Mouse (Mus musculus) hindbrain, embryonic 15.5 days (tissue): Measurements from ENCODE around the gene Tek. TPM values are rescaled to one million over a fixed set of nuclear protein-coding genes. Genes with fewer than 3 reads are reported as not detected.
"Not testable (repeated sequence)": the region's sequence is repeated elsewhere in the genome, so short reads cannot be mapped to it uniquely, and the experiment has no call there.

ENCODE experiments used
- ATAC-seq: fragments of 200-750 bp; cut with Nextera tagmentation; 2 replicates; pipeline ENCODE4 v1.8.0; 2017; ENCODE audit warnings: low read depth, moderate number of reproducible peaks, moderate TSS enrichment; ENCODE audit not compliant: low FRiP score
- H3K27ac ChIP-seq: fragments of 300-500 bp; sonication (generic); replicated peaks from 2 replicates; pipeline ENCODE4 v1.5.1; 2015; ENCODE audit warnings: mild to moderate bottlenecking, inconsistent platforms
- H3K27me3 ChIP-seq: fragments of 300-500 bp; sonication (generic); 2 replicates; pipeline ENCODE4 v1.6.1; 2015; ENCODE audit warnings: control low read depth, inconsistent platforms
- H3K36me3 ChIP-seq: fragments of 300-500 bp; sonication (generic); 2 replicates; pipeline ENCODE4 v1.6.1; 2015; ENCODE audit warnings: control low read depth, inconsistent platforms
- H3K4me1 ChIP-seq: fragments of 300-500 bp; sonication (generic); replicated peaks from 2 replicates; pipeline ENCODE4 v1.6.1; 2015; ENCODE audit warnings: control low read depth, inconsistent platforms
- H3K4me2 ChIP-seq: fragments of 300-500 bp; sonication (generic); 2 replicates; pipeline ENCODE4 v1.6.1; 2015; ENCODE audit warnings: moderate library complexity, mild to moderate bottlenecking, inconsistent platforms
- H3K4me3 ChIP-seq: fragments of 300-500 bp; sonication (generic); 2 replicates; pipeline ENCODE4 v1.5.1; 2015; ENCODE audit warnings: mild to moderate bottlenecking, inconsistent platforms
- H3K9ac ChIP-seq: fragments of 300-500 bp; sonication (generic); 2 replicates; pipeline ENCODE4 v1.6.1; 2015; ENCODE audit warnings: inconsistent platforms
- H3K9me3 ChIP-seq: fragments of 300-500 bp; sonication (generic); 2 replicates; pipeline ENCODE4 v1.6.1; 2016; ENCODE audit warnings: control low read depth, inconsistent platforms
- WGBS: fragments of 180-500 bp; shearing (Covaris S2); methylation state at CpG from one replicate; pipeline ENCODE4 v1.1.7; 2015; 5-methylcytosine and 5-hydroxymethylcytosine counted together
- polyA plus RNA-seq: library from polyadenylated mRNA; unstranded; fragments of >200 nt; fragmentation: Nextera tagmentation; extraction: Ambion mirVana; gene quantifications from 2 replicates; pipeline ENCODE4 v1.2.1, GENCODE M21; 2015

Gene Tek
- 9.4 and 9.7 TPM in 2 replicates for polyA plus RNA-seq

DNA sequence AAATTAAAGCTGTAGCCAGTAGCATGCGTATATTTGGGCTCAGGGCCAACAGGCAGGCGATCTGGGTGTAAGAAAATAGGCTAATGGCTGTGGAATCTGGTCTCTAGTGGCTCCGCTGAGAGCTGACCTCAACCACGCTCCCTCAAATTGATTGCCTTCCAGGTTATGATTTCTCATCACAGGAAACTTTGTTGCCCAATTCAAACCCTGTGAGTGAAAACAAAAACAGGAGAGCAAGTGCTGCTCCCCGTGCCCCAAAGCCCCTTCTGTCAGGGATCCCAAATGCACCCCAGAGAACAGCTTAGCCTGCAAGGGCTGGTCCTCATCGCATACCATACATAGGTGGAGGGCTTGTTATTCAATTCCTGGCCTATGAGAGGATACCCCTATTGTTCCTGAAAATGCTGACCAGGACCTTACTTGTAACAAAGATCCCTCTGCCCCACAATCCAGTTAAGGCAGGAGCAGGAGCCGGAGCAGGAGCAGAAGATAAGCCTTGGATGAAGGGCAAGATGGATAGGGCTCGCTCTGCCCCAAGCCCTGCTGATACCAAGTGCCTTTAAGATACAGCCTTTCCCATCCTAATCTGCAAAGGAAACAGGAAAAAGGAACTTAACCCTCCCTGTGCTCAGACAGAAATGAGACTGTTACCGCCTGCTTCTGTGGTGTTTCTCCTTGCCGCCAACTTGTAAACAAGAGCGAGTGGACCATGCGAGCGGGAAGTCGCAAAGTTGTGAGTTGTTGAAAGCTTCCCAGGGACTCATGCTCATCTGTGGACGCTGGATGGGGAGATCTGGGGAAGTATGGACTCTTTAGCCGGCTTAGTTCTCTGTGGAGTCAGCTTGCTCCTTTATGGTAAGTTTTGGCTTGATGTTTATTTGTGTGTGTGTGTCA, at the start of gene Tek:
Gene Tek (plus strand): TSS at position 452 of the 894 bp plus-strand sequence.
- H3K9ac ChIP-seq, result no peak within 1 kb of the TSS
- no peaks in the 10 kb centered on the region for H3K4me1 ChIP-seq
- H3K4me3 ChIP-seq, result peak within 1 kb of the TSS; percentile 10; the same call in 1 of the 2 replicates
- no peak within 1 kb of the TSS for H3K4me2 ChIP-seq
- no peaks in the 10 kb centered on the region for H3K27me3 ChIP-seq
- WGBS, result 71% methylated on average over 16 of the region's 16 CpGs
- H3K9me3 ChIP-seq, result no peaks in the 10 kb centered on the region
- no peak for ATAC-seq
- no peaks in the 10 kb centered on the region for H3K36me3 ChIP-seq
- H3K27ac ChIP-seq, result no peak within 1 kb of the TSS

DNA sequence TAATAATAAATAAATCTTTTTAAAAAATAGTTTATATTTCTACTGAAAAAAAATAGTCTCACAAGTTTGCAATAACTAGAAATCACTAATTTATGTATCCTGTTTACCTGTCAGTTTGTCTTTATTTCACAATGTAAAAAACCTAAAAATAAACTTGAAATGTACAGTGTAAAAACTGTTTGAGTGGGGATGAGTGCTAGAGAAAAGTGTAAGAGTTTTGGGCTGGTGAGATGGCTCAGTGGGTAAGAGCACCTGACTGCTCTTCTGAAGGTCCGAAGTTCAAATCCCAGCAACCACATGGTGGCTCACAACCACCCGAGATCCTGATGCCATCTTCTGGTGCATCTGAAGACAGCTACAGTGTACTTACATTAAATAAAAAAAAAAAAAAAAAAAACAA, 49.3 kb upstream of the Tek start:
- H3K27ac ChIP-seq, H3K4me1 ChIP-seq, ATAC-seq, H3K27me3 ChIP-seq, H3K9me3 ChIP-seq, H3K9ac ChIP-seq, H3K4me3 ChIP-seq, H3K4me2 ChIP-seq: not testable (repeated sequence)
- WGBS, result 91% methylated on average over 2 of the region's 2 CpGs
- H3K36me3 ChIP-seq, result peaks cover 20% of the 10 kb centered on the region; the same call in 1 of the 2 replicates

DNA sequence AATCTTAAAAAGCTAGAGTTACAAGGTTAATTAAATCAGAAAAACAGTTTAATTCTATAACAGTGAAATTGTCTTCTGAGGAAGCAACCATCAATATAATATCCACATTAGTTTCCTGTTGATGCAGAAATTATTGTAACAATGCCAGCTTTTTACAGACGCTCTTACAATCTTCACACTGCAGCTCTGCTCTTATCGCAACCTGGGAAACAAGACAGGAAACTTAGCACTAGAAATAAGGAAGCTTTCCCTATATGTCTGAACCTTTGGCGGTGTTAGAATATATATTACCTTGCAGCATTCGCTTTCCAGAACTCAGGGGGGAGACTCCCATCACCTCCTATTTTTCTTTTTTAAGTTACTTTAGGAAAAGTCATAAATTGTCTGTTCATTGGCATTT, 48.0 kb upstream of the Tek start:
- H3K4me1 ChIP-seq, result no peaks in the 10 kb centered on the region

DNA sequence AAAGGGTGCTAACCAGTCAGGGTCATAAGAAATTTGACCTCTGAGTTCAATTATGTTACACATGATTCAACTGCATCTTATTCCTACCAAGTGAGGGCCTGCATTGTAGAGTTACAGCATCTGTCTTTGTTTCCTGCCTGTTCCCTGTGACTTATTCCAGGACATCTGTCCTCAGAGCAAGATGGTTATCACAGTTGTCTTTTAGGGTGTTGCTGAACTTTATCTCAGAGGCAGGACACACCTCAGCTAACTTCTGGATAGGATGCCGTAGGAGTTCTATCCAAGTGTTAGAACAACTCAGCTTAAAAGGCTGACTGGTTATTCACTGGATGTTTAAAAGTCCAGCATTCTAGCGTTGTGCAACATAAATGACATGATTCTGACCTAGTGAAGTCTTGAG, 46.9 kb upstream of the Tek start:
- Histone ChIP-seq H3K9me3 (no peaks in the 10 kb centered on the region), H3K9ac (no peak overlapping the region), H3K36me3 (peaks cover 14% of the 10 kb centered on the region; the same call in 1 of the 2 replicates), H3K4me2 (no peak overlapping the region), H3K27ac (no peak overlapping the region), H3K4me1 (no peaks in the 10 kb centered on the region), H3K27me3 (no peaks in the 10 kb centered on the region), H3K4me3 (no peak overlapping the region)
- WGBS, result 91% methylated on average over 2 of the region's 2 CpGs
- ATAC-seq, result no peak

More for the DNA sequence above, 48.0 kb upstream of the Tek start:
- no peaks in the 10 kb centered on the region for H3K27me3 ChIP-seq
- no peak for ATAC-seq
- no peak overlapping the region for H3K4me3 ChIP-seq
- no peaks in the 10 kb centered on the region for H3K9me3 ChIP-seq
- H3K36me3 ChIP-seq, result peaks cover 20% of the 10 kb centered on the region; the same call in 1 of the 2 replicates
- 84% methylated on average over 4 of the region's 4 CpGs for WGBS
- H3K9ac ChIP-seq, result no peak overlapping the region
- no peak overlapping the region for H3K4me2 ChIP-seq
- H3K27ac ChIP-seq, result no peak overlapping the region

DNA sequence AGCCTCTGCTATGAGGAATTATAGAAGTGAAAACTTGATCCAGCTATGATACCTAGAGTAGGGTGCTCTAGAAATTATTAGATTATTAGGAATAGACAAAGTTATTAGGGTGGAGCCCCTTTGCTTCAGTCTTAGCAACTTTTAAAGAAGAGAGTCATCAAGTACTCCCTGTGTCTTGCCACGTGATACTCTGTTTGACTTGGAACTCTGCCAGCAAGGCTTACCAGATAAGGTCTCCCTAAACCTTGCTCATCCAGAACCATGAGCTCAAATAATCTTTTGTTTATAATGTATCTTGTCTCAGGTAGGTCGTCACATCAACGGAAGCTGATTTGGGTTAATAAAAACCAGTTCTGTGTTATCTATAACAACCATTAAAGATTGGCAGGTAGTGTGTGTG, 42.7 kb upstream of the Tek start:
- Histone ChIP-seq H3K27me3 (no peaks in the 10 kb centered on the region), H3K9me3 (no peaks in the 10 kb centered on the region), H3K4me2 (no peak overlapping the region), H3K4me1 (no peaks in the 10 kb centered on the region), H3K4me3 (no peak overlapping the region), H3K36me3 (no peaks in the 10 kb centered on the region), H3K9ac (no peak overlapping the region), H3K27ac (no peak overlapping the region)
- ATAC-seq, result no peak
- 88% methylated on average over 3 of the region's 3 CpGs for WGBS

DNA sequence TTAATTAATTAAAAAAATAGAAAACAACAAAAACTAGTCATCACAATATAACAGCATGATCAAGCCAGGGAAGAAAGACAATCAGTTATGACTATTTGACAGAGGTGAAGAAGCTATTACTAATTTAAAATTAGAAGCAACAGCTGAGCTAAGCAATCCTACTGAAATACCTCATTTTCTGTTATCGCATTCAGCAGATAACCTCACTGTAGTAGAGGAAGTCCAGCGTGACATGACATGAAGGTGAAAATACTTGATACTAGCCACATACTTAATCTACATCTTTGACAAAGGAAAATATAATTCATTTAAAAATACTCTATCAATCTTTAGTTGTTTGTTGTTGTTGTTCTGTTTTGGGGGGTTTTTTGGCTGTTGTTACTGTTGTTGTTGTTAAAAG, 28.1 kb upstream of the Tek start:
- Histone ChIP-seq H3K9me3 (no peaks in the 10 kb centered on the region), H3K4me3 (no peak overlapping the region), H3K4me2 (no peak overlapping the region), H3K9ac (no peak overlapping the region), H3K27ac (no peak overlapping the region), H3K4me1 (no peaks in the 10 kb centered on the region), H3K36me3 (no peaks in the 10 kb centered on the region), H3K27me3 (no peaks in the 10 kb centered on the region)
- 91% methylated on average over 2 of the region's 2 CpGs for WGBS
- no peak for ATAC-seq

DNA sequence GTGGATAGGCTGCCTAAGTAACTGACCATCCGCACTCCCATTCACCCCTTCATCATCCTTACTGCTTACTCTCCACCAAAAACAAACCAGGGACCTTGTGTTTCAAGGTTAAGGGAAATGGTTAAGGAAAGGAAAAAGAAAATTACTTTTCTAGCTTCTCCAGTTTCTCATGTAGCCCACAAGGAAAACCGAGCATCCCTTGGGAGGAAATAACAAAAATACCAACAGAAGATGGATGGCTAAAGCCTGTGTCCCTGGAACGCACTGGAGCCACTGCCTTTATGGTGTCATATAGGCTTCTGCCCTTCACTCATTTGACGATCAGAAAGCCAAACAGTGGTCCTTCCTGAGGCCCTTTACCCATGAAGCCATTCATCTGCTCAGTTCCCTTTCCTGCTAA, 27.7 kb upstream of the Tek start:
- H3K27ac ChIP-seq, result no peak overlapping the region
- no peak for ATAC-seq
- H3K9ac ChIP-seq, result no peak overlapping the region
- H3K4me1 ChIP-seq, result no peaks in the 10 kb centered on the region
- no peaks in the 10 kb centered on the region for H3K27me3 ChIP-seq
- no peak overlapping the region for H3K4me3 ChIP-seq
- no peak overlapping the region for H3K4me2 ChIP-seq
- H3K36me3 ChIP-seq, result no peaks in the 10 kb centered on the region
- H3K9me3 ChIP-seq, result no peaks in the 10 kb centered on the region
- 80% methylated on average over 4 of the region's 4 CpGs for WGBS

DNA sequence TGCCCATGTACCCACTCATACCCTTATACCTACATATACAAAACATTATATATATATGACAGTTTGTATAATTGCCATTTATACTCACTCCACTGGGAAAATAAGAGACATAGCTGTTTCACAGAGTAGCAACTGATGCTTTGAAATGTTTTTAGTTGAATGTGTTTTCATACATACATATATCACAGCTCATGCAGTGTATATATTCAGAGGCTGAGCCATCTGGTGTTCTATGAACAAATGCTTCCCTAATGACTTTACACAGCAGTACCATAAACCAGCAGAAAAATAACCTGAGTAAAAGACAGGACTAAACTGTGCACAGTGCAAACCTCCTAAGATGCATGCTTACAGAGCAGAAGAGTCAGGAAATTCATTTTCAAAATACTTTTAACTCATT, 25.3 kb upstream of the Tek start:
- no peaks in the 10 kb centered on the region for H3K36me3 ChIP-seq
- H3K4me1 ChIP-seq, result no peaks in the 10 kb centered on the region
- peak; percentile 42; the same call in 1 of the 2 replicates for ATAC-seq
- H3K4me2 ChIP-seq, result no peak overlapping the region
- H3K27me3 ChIP-seq, result no peaks in the 10 kb centered on the region
- no peaks in the 10 kb centered on the region for H3K9me3 ChIP-seq
- H3K4me3 ChIP-seq, result no peak overlapping the region
- H3K27ac ChIP-seq, result no peak overlapping the region
- H3K9ac ChIP-seq, result no peak overlapping the region

DNA sequence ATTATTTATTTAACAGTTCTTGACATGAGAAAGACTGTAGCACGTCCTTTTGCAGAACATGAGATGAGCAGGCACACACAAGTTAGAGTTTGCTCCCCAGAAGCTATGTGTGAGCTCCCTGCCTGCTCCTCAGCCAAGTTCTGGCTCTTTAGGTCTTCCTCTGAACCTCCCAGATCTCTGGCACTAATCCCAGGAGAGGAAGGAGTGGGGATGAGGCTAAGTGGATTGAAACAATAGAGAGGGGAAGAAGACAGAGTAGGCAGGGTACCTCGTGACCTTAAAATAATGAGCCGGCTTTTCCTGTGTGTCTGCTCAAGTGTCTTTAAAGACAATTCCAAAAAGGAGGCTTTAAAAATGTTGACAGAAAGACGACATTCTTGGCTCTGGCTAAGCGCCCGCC, 23.9 kb upstream of the Tek start:
- H3K4me1 ChIP-seq, result no peaks in the 10 kb centered on the region
- H3K4me3 ChIP-seq, result no peak overlapping the region
- no peaks in the 10 kb centered on the region for H3K36me3 ChIP-seq
- 60% methylated on average over 6 of the region's 6 CpGs for WGBS
- no peak overlapping the region for H3K27ac ChIP-seq
- no peak for ATAC-seq
- H3K4me2 ChIP-seq, result no peak overlapping the region
- no peaks in the 10 kb centered on the region for H3K9me3 ChIP-seq
- no peak overlapping the region for H3K9ac ChIP-seq
- H3K27me3 ChIP-seq, result no peaks in the 10 kb centered on the region

DNA sequence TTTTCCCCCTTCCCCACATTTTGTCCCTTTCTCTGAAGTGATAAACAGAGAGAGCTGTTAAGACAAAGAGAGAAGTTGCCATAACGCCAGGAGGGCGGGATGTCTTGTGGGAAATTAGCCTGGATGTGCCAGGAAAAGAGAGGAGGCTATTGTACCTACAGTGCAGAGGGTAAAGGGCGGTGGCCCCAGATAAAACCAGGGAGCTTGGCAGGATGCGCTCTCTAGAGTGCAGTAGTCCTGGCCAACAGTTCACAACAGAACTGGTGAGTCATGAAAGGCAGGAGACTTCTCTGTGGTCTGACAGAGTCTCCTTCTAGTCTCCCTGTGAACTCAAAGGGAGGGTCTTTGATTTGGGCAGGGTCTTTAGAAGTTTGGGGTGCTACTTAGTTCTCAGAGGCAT, 13.3 kb upstream of the Tek start:
- H3K9ac ChIP-seq, result no peak overlapping the region
- H3K4me3 ChIP-seq, result no peak overlapping the region
- ATAC-seq, result no peak
- no peaks in the 10 kb centered on the region for H3K4me1 ChIP-seq
- no peaks in the 10 kb centered on the region for H3K36me3 ChIP-seq
- no peak overlapping the region for H3K4me2 ChIP-seq
- 65% methylated on average over 4 of the region's 4 CpGs for WGBS
- H3K27me3 ChIP-seq, result no peaks in the 10 kb centered on the region
- H3K27ac ChIP-seq, result no peak overlapping the region
- no peaks in the 10 kb centered on the region for H3K9me3 ChIP-seq

DNA sequence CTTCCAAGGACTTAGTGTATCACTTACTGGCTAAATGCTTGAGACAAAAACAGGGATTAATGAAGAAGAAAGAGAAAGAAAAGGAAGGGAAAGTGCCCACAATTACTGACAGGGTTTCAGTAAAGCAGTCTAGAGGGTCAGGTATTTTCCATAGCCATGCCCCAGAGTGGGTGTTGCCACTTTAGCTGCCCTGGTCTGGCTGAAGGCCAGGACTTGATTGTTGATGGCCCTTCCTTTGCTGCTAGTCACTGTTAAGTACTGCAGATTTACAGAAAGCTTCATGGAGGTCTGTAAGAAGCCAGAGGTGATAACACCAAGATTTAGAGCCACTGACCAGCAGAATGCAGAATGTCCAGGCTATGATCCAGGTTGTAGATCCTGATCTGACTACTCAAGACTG, 6.4 kb upstream of the Tek start:
- H3K36me3 ChIP-seq, result no peaks in the 10 kb centered on the region
- H3K9me3 ChIP-seq, result no peaks in the 10 kb centered on the region
- no peak overlapping the region for H3K27ac ChIP-seq
- ATAC-seq, result no peak
- no peaks in the 10 kb centered on the region for H3K27me3 ChIP-seq
- H3K4me3 ChIP-seq, result no peak overlapping the region
- H3K4me2 ChIP-seq, result no peak overlapping the region
- H3K9ac ChIP-seq, result no peak overlapping the region
- no peaks in the 10 kb centered on the region for H3K4me1 ChIP-seq

DNA sequence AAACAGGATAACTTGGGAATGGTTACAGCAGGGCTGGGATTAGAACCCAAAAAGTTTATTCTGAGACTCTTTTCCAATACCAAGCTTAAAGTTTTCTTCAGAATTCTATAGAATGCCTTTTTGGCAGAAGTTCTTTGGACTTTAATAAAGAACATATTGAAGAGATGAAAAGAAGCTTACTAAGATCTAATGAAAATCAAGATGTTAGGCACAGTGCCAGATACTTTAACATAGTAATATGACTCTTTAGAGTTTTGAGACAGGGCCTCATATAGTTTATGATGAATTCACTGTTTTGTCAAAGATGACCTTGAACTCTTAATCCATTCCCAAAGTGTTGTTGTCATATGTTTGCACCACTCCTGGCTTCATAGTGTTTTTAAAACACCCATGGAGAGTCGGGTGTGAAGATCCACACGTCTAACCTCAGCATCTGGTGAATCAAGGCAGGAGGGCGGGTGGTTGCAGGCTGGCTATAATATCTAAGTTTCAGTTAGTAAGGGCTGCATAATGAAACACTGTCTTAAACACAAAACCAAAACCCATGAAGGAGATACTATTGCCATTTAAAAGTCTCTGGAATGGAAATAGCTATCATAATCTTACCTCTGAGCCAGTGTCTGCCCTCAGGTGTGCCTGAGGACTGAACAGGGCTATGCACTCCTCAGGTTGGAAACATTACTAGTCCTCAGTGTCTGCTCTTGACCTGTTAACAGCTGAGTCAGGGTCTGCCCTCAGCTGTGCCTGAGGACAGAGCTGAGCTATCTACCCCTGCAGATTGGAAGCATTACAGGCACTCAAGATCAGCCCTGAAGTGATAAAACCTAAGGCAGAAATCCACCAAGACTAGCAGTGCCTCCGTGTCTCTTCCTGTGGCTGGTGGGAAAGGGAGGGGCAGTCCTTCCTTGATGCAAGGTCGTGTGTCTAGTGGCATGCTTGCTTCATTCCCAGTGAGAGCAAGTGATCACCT, 1.5 kb upstream of the Tek start:
- no peaks in the 10 kb centered on the region for H3K27me3 ChIP-seq
- H3K4me1 ChIP-seq, result no peaks in the 10 kb centered on the region
- no peak overlapping the region for H3K4me2 ChIP-seq
- no peak overlapping the region for H3K27ac ChIP-seq
- no peak overlapping the region for H3K9ac ChIP-seq
- no peak for ATAC-seq
- H3K9me3 ChIP-seq, result no peaks in the 10 kb centered on the region
- no peak overlapping the region for H3K4me3 ChIP-seq
- no peaks in the 10 kb centered on the region for H3K36me3 ChIP-seq
- WGBS, result 65% methylated on average over 5 of the region's 5 CpGs
